Mouse (Mus musculus) kidney, postnatal 10 days (tissue): ENCODE measurements around the gene Gm20683.

Experiments used
- DNase-seq: peaks from one replicate; pipeline ENCODE4 v3.0.0; 2021; ENCODE audit warnings: mixed read lengths

Gene Gm20683

DNA sequence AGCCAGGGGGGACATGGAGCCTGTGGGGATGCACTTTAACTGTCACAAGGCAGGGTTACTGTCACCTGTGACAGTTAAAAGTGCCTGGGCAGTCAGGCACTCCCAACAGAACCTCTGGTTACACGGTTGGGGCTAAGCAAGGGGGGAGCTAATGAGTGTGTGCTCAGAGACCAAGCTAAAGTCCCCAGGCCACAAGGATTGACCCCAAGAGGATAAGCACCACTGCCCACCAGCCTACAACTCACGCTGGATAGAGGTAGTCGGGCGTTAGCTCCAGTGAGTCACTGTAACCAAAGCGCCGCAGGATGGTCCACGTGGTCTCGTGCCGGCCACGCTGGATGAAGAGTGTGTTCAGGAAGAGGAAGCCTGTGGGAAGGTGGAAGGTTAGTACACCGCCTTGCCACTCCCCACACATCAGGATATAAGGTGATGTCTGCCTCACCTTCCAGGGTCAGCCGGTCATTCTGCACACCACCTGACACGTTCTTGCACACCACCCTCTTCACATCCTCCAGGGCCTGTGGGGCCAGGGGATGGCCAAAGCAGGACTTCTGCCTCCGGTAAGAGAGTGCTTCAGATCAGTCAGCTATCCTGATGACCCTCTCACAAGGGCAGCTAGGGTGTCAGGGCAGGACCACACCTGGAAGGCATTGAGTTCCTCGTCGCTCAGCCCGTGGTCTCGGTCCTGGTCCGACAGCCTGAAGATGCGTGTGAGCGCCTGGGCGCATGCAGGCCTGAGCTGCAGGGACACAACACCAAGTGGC, at the start of gene Gm20683:
TSS of gene Gm20683 (minus strand) at position 647 of the 764 bp plus-strand sequence.
- no peak for DNase-seq

DNA sequence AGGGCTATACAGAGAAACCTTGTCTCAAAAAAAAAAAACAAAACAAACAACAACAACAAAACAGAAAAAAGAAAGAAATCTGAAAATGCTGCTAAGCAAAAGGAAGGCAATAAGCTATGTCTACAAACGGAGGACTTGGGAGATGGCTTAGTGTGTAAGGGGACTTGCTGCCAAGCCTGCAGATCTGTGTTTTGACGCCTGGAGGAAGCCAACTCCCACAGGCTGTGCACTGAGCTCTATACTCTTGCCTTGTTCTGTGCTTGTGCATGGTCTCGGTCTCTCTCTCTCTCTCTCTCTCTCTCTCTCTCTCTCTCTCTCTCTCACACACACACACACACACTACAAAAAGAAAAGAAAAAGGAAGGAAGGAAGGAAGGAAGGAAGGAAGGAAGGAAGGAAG, 47.3 kb upstream of the Gm20683 start:
- DNase-seq = no peak

DNA sequence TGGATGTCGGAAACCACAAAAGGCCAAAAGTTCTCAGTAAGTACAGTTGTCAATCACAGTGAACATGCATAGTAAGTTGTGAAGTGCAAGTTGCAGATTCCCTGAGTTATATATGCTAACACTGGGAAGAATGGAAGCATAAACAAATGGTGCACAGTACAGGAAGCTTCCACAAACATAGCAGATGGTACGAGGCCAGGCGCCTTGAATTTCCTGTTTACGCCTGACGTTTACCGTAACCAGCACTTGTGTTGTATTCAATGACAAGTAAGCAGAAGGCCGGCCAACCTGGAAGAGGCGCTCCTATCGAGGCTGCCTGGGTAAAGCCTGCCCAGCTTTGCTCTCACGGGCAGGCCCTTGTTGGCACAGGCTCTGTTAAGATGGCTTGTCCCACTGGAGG, 45.9 kb upstream of the Gm20683 start:
- no peak for DNase-seq

DNA sequence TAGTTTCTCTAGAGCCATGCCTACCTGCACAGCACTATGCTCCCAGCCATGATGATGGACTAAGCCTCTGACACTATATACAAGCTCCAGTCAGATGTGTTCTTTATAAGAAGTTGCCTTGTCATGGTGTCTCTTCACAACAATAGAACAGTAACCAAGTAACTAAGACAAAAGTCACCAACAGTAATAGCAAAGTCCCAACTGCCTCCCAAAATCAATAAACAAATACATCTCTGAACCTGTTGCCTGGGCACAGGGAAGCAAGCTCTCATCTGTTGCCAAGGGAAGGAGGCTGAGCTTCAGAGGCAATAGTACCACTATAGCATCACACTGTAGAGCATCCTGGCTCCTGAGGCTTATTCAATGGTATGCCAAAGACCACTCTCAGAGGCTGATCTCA, 45.2 kb upstream of the Gm20683 start:
- no peak for DNase-seq

- DNase-seq = no peak
These were observed 44.1 kb upstream of the Gm20683 start for GRCm38 (mm10) chr17:25885636-25886035.

DNA sequence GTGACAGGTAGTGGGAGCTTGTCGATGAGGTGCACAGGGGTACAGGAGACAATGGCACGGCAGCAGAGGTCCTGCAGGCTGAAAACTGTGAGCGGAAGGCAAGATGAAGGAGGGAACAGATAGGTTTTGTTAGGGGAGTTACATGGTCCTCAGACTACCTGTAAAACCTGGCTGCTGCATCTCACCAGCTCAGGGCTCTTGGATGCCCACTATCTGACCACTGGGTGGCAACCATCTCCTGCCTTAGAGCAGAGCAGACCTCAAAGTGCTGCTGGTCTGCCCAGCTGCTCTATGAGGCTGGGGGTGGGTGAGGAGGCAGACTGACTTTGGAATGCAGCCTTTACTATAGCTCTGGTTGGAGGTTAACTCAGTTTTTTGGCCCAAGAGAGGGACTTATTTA, 42.3 kb upstream of the Gm20683 start:
- DNase-seq = no peak

- DNase-seq = no peak
These were observed 41.7 kb upstream of the Gm20683 start for GRCm38 (mm10) chr17:25883268-25883667.

- DNase-seq = no peak
These were observed 40.7 kb upstream of the Gm20683 start for GRCm38 (mm10) chr17:25882306-25882705.

GRCm38 (mm10) chr17:25881691-25882090, 40.1 kb upstream of the Gm20683 start:
- no peak for DNase-seq

DNA sequence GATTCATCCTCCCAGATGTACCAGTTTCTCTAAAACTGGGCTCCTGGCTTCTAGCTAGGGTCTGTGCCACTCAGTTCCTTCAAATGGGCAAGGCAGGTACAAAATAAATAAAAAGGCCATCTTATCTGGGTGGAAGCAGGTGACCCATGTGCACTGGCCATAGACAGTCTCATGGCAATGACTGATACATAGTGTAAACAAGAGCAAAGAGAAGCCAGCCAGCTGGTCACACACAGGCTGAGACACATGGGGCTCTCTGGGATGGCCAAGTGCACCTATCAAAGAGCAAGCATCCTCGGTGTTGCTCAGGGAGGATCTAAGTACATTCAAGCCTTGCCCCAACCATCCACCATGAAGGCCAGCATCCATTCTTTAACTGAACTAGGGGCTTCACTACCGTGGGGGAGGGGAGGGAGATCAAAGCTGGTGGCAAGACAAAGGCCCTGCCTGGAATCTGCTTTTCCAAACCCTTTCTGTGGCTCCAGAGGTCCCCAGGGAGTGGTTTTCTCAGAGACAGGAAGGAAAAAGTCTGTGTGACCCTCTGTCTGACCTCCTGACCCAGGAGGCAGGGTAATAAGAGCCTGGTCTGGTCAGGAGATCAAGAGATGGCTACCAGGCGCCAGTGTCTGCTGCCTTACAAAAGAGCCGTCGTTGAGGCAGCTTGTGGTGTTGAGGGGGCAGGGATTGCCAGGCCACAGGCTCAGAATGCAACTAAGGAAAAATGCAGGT, 39.5 kb upstream of the Gm20683 start:
- no peak for DNase-seq

DNA sequence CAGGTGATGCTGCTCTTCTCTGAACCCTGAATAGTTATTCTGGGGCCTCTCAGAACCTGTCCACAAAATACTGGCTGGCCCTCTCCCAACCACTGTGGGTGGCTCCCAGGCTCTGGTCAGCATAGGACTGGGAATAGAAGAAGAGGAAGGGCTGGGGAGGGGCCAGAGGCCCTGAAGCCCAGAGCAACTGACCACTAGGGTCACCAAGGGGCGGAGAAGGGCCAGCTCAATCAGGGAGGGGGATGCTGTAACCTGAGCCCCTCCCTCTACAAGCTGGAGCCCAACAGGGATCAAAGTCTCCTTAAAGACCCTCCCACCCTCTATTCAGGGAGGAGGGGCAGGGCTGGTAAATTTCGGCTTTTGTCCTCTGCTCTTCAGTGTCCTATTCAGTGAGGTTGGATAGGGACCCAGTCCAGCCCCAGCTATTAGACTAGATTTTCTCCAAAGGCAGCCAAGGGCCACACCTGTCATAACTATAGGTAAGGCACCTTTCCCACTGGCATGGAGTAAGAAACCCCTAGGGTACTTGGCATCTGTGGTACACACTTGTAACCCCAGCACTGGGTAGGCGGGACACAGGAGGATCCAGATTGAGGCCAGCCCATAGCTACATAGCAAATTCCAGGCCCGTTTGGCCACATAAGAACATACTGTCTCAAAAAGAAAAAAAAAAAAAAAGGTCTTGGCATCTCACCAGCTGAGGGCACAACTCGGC, 38.8 kb upstream of the Gm20683 start, which contains the start of gene Wfikkn1:
TSS of gene Wfikkn1 (minus strand) at position 663 of the 715 bp plus-strand sequence.
- no peak for DNase-seq

GRCm38 (mm10) chr17:25879750-25880149, 38.2 kb upstream of the Gm20683 start:
- no peak for DNase-seq

- peak; percentile 73 for DNase-seq
These were observed 37.7 kb upstream of the Gm20683 start for GRCm38 (mm10) chr17:25879261-25879660.

DNA sequence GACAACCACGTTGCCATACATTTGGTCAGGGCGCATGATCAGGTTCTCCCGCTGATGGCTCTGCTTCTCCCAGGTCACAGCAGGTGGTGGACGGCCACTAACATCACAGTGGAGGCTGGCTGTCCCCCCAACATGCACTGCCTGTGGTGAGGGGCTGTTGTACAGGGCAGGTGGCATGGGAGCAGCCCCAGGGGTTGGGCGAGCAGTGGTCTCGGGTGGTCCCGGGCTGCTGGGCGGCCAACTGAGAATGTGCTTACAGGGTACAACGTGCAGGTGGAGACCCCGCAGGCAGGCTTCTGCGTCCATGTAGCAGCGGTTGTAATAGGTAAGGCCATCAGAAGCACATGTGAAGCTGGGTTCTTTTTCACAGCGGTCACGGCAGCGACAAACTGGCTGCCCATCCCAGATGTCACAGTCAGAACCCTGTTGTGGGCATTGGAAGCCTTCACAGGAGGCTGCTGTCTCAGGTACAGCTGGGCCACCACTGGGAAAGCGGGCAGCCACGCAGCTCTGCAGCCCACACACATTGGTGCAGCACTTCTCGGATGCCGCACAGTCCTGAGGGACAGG, 37.1 kb upstream of the Gm20683 start:
- no peak for DNase-seq

- DNase-seq = no peak
These were observed 36.4 kb upstream of the Gm20683 start for GRCm38 (mm10) chr17:25877741-25878610.

GRCm38 (mm10) chr17:25877025-25877424, 35.5 kb upstream of the Gm20683 start:
- DNase-seq = no peak

DNA sequence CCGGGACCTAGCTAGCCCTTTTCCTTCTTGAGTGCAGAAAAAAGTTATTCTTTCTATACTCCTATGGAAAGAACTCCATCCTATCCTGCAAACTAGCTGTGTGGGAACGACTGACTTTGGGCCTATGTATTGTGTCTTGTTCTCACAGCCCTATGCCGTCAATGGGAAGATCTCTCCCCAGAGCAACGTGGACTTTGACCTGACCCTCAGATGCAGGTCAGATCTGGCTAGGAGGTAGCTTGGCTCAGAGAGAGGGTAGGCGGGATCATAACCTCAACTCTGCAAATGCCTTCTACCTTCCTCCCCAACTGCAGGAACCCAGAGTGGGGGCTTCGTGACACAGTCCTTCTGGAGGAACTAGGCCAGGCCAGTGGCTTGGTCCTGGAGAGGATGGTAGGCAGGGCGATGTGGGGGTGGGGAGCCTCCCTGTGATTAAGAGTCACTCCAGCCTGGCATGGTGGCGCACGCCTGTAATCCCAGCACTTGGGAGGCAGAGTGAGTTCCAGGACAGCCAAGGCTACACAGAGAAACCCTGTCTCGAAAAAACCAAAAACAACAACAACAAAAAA, 34.9 kb upstream of the Gm20683 start:
- DNase-seq = peak; percentile 72

GRCm38 (mm10) chr17:25875171-25876136, 33.9 kb upstream of the Gm20683 start:
- peak; percentile 94 for DNase-seq

DNA sequence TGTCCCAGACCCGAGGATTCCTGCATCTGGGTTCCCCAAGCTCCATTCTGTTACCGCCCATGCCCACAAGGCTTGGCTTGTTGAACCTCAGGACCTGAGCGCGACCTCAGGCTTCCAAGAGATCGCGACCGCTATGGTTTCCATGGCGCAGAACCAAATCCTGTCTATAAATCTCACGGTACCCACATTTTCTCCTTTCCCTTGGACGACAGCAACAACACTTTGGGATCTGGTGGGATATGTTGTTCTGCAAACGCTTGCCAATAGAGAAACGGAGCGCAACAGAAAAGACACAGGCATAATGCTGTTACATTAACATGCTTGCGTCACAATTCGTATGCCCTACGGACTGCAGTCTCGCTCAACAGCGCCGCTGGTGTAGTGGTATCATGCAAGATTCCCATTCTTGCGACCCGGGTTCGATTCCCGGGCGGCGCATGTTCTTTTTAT, 33.2 kb upstream of the Gm20683 start, which contains the start of gene Mettl26:
TSS of gene Mettl26 (plus strand) at position 354 of the 450 bp plus-strand sequence.
- DNase-seq = peak; percentile 96

DNA sequence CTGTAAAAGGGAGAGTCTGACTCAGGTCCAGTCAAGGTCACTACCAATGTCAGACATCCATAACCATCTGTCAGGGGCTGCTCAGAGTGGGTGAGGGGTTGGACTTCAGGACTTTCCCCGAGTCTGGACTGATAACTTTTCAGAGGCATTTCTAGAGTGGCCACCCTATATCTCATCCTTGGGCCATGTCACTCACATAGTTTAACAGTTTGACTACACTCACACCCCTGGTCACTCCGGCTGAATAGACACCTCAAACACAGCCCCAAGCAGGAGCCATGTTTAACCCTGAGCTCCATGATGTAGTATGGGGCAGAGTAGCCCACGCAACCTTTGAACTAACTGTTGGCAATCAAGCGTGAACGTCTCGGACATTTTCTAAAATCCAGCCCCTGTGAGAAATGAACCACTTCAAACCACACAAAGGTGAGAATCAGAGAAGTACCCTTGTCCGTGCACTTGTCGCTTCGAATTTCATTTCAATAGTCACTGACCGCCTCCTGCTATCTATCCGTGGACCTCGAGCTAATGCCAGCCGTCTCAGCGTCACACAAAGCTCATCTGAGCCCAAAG, 32.7 kb upstream of the Gm20683 start:
- no peak for DNase-seq
